Mouse (Mus musculus): ENCODE measurements at regions not wholly inside any gene's neighbourhood (a gene's known extent, or its start where the extent isn't known, plus 50 kb on each side); places are given as distances from the start of the nearest gene placed in this dataset.

DNA sequence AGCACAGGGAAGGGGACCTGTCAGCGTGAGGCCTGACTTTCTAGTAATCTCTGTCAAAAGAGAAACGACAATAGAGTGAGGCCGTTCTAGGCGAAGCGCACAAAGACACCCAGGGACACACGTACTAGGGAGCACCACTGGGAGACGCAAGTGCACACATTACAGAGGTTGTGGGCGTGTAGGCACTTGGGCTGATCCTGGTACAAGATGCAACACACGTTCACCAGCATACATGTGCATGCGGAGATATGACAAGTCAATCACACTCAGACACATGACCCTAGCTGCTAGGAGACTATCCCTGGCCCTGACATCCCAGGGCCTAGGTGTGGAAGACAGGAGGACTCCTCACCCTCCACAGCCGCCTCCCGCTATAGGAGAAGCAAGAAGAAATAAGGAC is 327.4 kb upstream of the Dio3 start:
- peaks cover 8% of the 10 kb centered on the region for H3K4me1 ChIP-seq (ENCODE audit: control insufficient read depth, insufficient read depth, low read length)
- H3K9ac ChIP-seq (ENCODE audit: low read depth, low read length), result no peak overlapping the region
- H3K4me2 ChIP-seq (ENCODE audit: low read depth, low read length), result no peak overlapping the region
- 89% methylated on average over 12 of the region's 12 CpGs for WGBS
- no peaks in the 10 kb centered on the region for H3K9me3 ChIP-seq (ENCODE audit: control insufficient read depth, low read length)
- no peaks in the 10 kb centered on the region for H3K36me3 ChIP-seq (ENCODE audit: control insufficient read depth, insufficient read depth, low read length)
- no peak overlapping the region for H3K27ac ChIP-seq (ENCODE audit: low read length)
- no peak for ATAC-seq
- no peak overlapping the region for H3K4me3 ChIP-seq (ENCODE audit: low read length)
- no peaks in the 10 kb centered on the region for H3K27me3 ChIP-seq (replicated peaks; ENCODE audit: control insufficient read depth, insufficient read depth, low read length)

DNA sequence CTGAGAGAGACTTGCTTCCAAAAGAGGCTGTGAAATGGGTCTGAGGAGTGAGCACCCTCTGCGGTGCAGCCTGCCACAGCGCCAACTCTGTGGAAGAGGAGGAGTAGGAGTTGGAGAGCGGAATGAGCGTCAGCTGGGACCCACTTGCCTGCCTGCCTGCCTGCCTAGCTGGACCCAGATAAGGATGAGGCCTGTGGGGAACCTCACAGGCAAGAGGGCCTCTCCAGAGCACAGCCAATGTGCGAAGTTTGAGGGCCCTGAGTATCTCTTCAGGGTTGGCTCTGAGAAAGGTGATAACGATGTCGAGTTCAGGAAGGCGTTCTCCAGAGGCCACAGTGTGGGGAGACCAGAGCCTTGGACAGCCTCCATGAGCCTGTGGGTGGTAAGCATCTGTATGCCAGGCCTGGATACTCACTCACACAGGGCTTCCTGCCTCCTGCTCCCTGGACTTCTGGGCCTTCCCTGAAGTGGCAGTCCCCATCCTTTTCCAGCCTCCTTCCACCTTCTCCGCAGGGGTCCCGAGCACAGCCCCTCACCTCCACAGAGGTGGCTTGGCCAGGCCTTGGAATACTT is 326.9 kb upstream of the Dio3 start:
- Histone ChIP-seq H3K36me3 (ENCODE audit: control insufficient read depth, insufficient read depth, low read length) (no peaks in the 10 kb centered on the region), H3K9ac (ENCODE audit: low read depth, low read length) (no peak overlapping the region), H3K27me3 (replicated peaks; ENCODE audit: control insufficient read depth, insufficient read depth, low read length) (no peaks in the 10 kb centered on the region), H3K4me2 (ENCODE audit: low read depth, low read length) (no peak overlapping the region), H3K27ac (ENCODE audit: low read length) (no peak overlapping the region), H3K4me3 (ENCODE audit: low read length) (no peak overlapping the region), H3K4me1 (ENCODE audit: control insufficient read depth, insufficient read depth, low read length) (peaks cover 8% of the 10 kb centered on the region), H3K9me3 (ENCODE audit: control insufficient read depth, low read length) (no peaks in the 10 kb centered on the region)
- ATAC-seq, result no peak
- whole genome bisulfite sequencing, result 77% methylated on average over 10 of the region's 10 CpGs

DNA sequence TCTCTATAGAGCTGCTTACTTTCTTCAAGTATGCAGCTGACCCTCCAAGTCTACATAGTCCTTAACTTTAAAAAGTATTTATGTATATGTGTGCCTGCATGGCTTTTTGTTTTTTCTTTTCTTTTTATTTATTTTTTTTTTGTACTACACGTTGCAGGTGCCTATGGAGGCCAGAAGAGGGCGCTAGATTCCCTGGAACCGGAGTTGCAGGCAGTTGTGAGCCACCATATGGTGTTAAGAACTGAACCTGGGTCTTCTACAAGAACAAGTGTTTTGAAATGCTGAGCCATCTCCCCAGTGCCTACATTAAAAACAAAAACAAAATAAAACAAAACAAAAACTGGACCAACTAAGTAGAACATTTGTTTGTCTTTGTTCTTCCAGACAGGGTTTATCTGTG is 325.9 kb upstream of the Dio3 start:
- H3K4me1 ChIP-seq (ENCODE audit: control insufficient read depth, insufficient read depth, low read length), result peaks cover 8% of the 10 kb centered on the region
- WGBS, result 75% methylated on average over 3 of the region's 3 CpGs

DNA sequence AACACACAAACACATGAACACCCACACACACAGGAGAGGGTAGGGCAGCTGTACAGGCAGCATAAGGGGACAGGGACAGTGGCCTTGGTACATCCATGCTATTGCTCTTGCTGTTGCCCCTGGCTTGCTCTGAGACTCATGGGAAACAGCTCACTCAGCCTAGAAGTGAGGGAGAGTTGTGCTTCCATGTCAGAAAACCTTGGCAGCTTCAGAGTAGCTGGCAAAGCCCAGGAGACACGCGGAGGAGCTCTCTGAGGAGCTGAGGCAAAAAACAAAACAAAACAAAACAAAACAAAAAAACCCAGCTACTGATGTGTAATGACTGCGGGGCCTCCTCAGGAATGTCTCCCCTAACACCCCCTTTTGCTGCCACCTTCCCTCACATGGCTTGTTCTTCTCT is 321.6 kb upstream of the Dio3 start:
- 81% methylated on average over 3 of the region's 3 CpGs for WGBS
- Histone ChIP-seq H3K4me1 (ENCODE audit: control insufficient read depth, insufficient read depth, low read length) (peaks cover 7% of the 10 kb centered on the region; the same call in 1 of the 2 replicates), H3K36me3 (ENCODE audit: control insufficient read depth, insufficient read depth, low read length) (no peaks in the 10 kb centered on the region), H3K4me2 (ENCODE audit: low read depth, low read length) (no peak overlapping the region), H3K9me3 (ENCODE audit: control insufficient read depth, low read length) (no peaks in the 10 kb centered on the region), H3K4me3 (ENCODE audit: low read length) (no peak overlapping the region), H3K27ac (ENCODE audit: low read length) (no peak overlapping the region), H3K27me3 (replicated peaks; ENCODE audit: control insufficient read depth, insufficient read depth, low read length) (no peaks in the 10 kb centered on the region), H3K9ac (ENCODE audit: low read depth, low read length) (no peak overlapping the region)
- no peak for ATAC-seq

More for the DNA sequence above, 325.9 kb upstream of the Dio3 start:
- Histone ChIP-seq H3K36me3 (ENCODE audit: control insufficient read depth, insufficient read depth, low read length) (no peaks in the 10 kb centered on the region), H3K9me3 (ENCODE audit: control insufficient read depth, low read length) (no peaks in the 10 kb centered on the region), H3K27ac (ENCODE audit: low read length) (no peak overlapping the region), H3K4me2 (ENCODE audit: low read depth, low read length) (no peak overlapping the region), H3K27me3 (replicated peaks; ENCODE audit: control insufficient read depth, insufficient read depth, low read length) (no peaks in the 10 kb centered on the region), H3K9ac (ENCODE audit: low read depth, low read length) (no peak overlapping the region), H3K4me3 (ENCODE audit: low read length) (no peak overlapping the region)
- ATAC-seq, result no peak

DNA sequence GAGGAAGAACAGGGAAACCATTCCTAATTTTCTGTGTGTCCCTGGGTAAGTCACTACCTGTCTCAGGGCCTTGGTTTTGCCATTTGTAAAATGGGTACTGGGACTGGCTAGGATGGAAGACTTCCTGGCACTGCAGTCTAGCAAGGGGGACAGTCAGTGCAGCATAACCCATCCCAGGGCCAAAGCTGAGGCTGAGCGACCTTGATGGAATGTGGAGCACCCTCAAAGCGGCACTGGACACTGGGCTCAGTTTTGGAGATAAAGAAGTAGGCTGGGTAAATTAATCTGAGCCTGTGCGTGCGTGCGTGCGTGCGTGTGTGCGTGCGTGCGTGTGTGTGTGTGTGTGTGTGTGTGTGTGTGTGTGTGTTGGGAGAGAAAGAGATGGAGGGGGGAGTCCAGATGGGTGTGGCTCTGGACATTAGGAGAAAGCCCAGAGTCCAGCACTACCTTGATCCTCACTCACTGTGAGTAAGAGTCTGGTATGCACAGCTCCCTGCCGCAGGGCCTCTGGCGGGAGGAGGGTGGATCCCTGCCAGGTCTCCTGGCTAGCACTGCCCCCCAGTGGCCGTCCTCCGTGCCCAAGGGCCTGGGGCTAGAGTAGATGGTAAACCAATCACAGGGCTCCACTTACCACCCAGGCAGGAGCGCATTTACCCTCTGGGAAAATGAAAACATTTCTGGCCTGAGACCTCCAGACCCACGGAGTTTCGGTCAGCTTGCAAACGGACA is 320.3 kb upstream of the Dio3 start:
- 42% methylated on average over 18 of the region's 18 CpGs for WGBS

DNA sequence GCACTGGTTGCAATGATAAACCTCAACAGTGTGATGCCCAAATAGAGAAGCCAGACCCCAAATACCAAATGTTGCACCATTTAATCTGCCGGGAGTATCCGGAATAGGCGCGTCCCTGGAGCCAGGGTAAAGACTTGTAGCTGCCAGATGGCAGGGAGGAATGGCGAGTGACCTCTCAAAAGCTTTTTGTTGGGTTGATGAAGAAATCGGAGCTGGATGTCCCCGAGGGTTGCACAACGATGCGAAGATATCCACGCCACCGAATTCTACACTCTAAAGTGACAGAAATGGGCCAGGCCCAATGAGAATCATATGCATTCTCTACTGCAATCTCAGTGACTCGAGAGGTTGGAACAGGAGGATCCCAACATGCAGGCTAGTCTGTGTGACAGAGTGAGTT is 312.1 kb upstream of the Dio3 start:
- no peaks in the 10 kb centered on the region for H3K9me3 ChIP-seq (ENCODE audit: control insufficient read depth, low read length)
- H3K4me3 ChIP-seq (ENCODE audit: low read length), result no peak overlapping the region
- ATAC-seq, result no peak

More for the DNA sequence above, 320.3 kb upstream of the Dio3 start:
- ATAC-seq, result peak; percentile 96
- H3K9ac ChIP-seq (ENCODE audit: low read depth, low read length), result no peak overlapping the region
- H3K9me3 ChIP-seq (ENCODE audit: control insufficient read depth, low read length), result no peaks in the 10 kb centered on the region
- H3K27me3 ChIP-seq (replicated peaks; ENCODE audit: control insufficient read depth, insufficient read depth, low read length), result no peaks in the 10 kb centered on the region
- no peaks in the 10 kb centered on the region for H3K36me3 ChIP-seq (ENCODE audit: control insufficient read depth, insufficient read depth, low read length)
- no peak overlapping the region for H3K27ac ChIP-seq (ENCODE audit: low read length)
- no peak overlapping the region for H3K4me2 ChIP-seq (ENCODE audit: low read depth, low read length)
- no peak overlapping the region for H3K4me3 ChIP-seq (ENCODE audit: low read length)
- peaks cover 7% of the 10 kb centered on the region; the same call in 1 of the 2 replicates for H3K4me1 ChIP-seq (ENCODE audit: control insufficient read depth, insufficient read depth, low read length)

DNA sequence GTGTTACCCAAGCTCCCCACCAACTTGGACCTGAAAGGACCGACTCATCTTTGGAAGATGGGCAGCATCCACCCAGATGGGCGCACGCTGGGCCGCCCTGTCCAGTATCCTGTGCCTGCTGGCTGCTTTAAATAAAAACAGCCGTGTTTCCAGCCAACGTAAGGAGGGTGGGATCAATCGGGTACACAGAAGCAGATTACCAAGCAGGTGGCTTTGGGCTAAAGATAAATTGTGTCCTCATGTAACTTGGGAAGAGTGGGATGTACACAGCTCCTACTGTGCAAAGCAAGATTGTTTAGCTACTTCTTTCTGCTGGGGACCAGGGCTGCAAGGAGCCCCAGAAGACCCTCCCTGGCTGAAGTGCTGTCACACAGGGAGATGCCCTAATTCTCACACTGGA is 310.6 kb upstream of the Dio3 start:
- no peak for ATAC-seq
- Histone ChIP-seq H3K4me3 (ENCODE audit: low read length) (no peak overlapping the region), H3K4me1 (ENCODE audit: control insufficient read depth, insufficient read depth, low read length) (no peaks in the 10 kb centered on the region), H3K9me3 (ENCODE audit: control insufficient read depth, low read length) (no peaks in the 10 kb centered on the region), H3K27me3 (replicated peaks; ENCODE audit: control insufficient read depth, insufficient read depth, low read length) (no peaks in the 10 kb centered on the region), H3K36me3 (ENCODE audit: control insufficient read depth, insufficient read depth, low read length) (no peaks in the 10 kb centered on the region), H3K9ac (ENCODE audit: low read depth, low read length) (no peak overlapping the region), H3K27ac (ENCODE audit: low read length) (no peak overlapping the region), H3K4me2 (ENCODE audit: low read depth, low read length) (no peak overlapping the region)
- WGBS, result 80% methylated on average over 7 of the region's 7 CpGs

More for the DNA sequence above, 312.1 kb upstream of the Dio3 start:
- Histone ChIP-seq H3K4me2 (ENCODE audit: low read depth, low read length) (no peak overlapping the region), H3K27ac (ENCODE audit: low read length) (no peak overlapping the region), H3K36me3 (ENCODE audit: control insufficient read depth, insufficient read depth, low read length) (no peaks in the 10 kb centered on the region), H3K9ac (ENCODE audit: low read depth, low read length) (no peak overlapping the region), H3K27me3 (replicated peaks; ENCODE audit: control insufficient read depth, insufficient read depth, low read length) (no peaks in the 10 kb centered on the region), H3K4me1 (ENCODE audit: control insufficient read depth, insufficient read depth, low read length) (no peaks in the 10 kb centered on the region)
- whole genome bisulfite sequencing, result 89% methylated on average over 12 of the region's 12 CpGs

DNA sequence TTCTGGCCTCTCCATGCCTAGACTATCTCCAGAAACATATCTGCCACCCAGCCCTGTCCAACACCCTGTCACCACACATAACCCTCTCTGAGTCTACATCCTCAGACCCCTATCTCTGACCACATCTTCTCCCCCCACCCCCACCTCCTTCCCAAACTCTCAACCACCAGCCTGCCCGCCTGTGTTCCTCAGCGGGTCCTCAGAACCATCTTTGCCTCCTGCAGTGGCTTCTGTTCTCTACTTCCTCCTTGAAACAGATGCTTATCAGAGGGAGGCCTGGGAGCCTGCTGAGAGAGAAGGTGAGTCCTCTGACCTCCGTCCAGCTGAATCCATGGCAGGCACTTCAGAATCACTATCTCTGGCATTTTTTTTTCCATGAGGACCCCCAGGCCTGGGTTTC is 307.4 kb upstream of the Dio3 start:
- Histone ChIP-seq H3K36me3 (ENCODE audit: control insufficient read depth, insufficient read depth, low read length) (no peaks in the 10 kb centered on the region), H3K27ac (ENCODE audit: low read length) (no peak overlapping the region), H3K4me2 (ENCODE audit: low read depth, low read length) (no peak overlapping the region), H3K9ac (ENCODE audit: low read depth, low read length) (no peak overlapping the region), H3K4me1 (ENCODE audit: control insufficient read depth, insufficient read depth, low read length) (no peaks in the 10 kb centered on the region), H3K4me3 (ENCODE audit: low read length) (no peak overlapping the region), H3K27me3 (replicated peaks; ENCODE audit: control insufficient read depth, insufficient read depth, low read length) (no peaks in the 10 kb centered on the region), H3K9me3 (ENCODE audit: control insufficient read depth, low read length) (no peaks in the 10 kb centered on the region)
- 61% methylated on average over 3 of the region's 3 CpGs for WGBS
- ATAC-seq, result no peak

DNA sequence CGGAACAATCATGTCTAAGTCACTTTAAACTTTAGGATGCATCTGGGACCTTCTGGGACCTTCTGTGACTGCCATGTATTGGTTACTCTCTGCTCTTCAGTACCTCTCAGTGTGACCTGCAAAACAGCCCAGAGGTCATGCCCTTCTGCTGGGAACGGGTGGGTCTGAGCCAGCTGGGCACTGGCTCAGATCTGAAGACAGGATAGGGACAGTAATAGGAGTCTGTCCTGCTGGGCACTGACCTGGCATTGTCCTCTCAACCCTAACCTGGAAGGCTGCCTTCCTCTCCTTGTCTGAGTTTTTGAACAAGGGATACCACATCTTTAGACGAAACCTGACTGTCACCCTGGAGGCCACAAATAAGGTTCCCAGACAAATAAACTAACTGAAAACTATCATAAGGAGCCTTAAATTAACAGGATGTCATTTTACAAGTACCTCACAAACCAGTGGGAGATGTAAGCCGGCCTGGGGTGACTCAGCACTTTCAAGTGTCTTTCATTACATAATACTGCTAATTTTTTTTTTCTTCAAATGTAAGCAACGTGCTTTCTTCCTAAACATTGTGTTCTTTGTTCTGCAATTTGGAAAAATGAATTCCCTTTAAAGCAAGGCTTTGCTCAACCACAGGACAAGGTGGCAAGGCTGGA is 306.4 kb upstream of the Dio3 start:
- ATAC-seq, result no peak
- Histone ChIP-seq H3K27me3 (replicated peaks; ENCODE audit: control insufficient read depth, insufficient read depth, low read length) (no peaks in the 10 kb centered on the region), H3K9me3 (ENCODE audit: control insufficient read depth, low read length) (no peaks in the 10 kb centered on the region), H3K4me3 (ENCODE audit: low read length) (no peak overlapping the region), H3K9ac (ENCODE audit: low read depth, low read length) (no peak overlapping the region), H3K4me1 (ENCODE audit: control insufficient read depth, insufficient read depth, low read length) (no peaks in the 10 kb centered on the region), H3K36me3 (ENCODE audit: control insufficient read depth, insufficient read depth, low read length) (no peaks in the 10 kb centered on the region), H3K27ac (ENCODE audit: low read length) (no peak overlapping the region), H3K4me2 (ENCODE audit: low read depth, low read length) (no peak overlapping the region)
- 59% methylated on average over 5 of the region's 5 CpGs for WGBS

Measured in intestine, embryonic 16.5 days (tissue).